Mouse (Mus musculus): ENCODE measurements at regions not wholly inside any gene's neighbourhood (a gene's known extent, or its start where the extent isn't known, plus 50 kb on each side); places are given as distances from the start of the nearest gene placed in this dataset.

DNA sequence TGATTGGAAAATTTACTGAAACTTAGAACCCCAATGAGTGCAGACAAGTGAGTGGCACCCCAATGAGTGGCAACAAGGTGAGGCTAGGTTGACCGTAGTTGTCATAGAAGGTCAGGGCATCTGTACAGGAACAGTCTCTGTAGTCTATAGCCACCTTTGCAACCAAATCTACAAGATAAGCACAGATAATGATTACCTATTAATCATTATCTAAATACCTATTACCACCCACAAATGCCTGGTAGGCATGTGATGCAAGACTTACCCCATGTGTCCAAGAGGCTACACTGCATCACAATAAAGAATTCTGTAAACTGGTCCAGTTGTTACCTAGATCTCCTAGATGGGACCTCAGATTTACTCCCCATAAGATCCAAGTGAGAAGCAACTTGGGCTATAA lies 778.7 kb downstream of the Cntnap5b start:
- DNase-seq (ENCODE audit: low spot score in 2 of 2): no peak

DNA sequence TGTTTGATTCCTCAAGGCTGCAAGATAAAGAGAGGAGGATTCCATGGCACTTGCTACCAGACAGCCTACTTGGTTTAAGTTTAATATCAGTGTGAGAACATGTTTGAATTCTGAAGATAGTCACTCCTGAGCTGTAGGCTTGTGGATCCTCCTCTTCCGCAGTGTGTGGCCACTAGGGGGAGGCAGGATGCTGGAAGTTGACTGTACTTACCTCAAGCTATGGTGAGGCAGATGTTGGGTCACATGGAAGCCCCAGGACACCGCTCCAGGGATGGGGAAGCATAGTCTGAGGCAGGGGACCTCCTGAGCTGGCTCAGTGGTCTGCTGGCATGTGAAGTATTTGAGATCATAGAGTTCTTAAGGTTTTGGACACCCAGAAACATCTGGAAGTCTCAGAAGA lies 784.4 kb downstream of the Cntnap5b start:
- peak; percentile 55 to 61 for DNase-seq (ENCODE audit: low spot score in 2 of 2)
